Mouse (Mus musculus): ENCODE data around the gene H2afb3.
"Not testable (repeated sequence)": the region's sequence is repeated elsewhere in the genome, so short reads cannot be mapped to it uniquely, and the experiment has no call there.

H2afb3 gene

GRCm38 (mm10) chrX:120312995-120313394, at the start of gene H2afb3:
Gene H2afb3 (minus strand): TSS chrX:120313095.
- not testable (repeated sequence) for H3K9me3 ChIP-seq (ENCODE audit: low read length); H3K4me3 ChIP-seq (replicated peaks; ENCODE audit: low read length); H3K27me3 ChIP-seq (ENCODE audit: insufficient read depth, low read length); H3K4me1 ChIP-seq (replicated peaks; ENCODE audit: low read depth, low read length); H3K36me3 ChIP-seq (ENCODE audit: insufficient read depth, low read length)

GRCm38 (mm10) chrX:120301469-120302175, 11.3 kb downstream of the H2afb3 start:
- no peaks in the 10 kb centered on the region for H3K4me1 ChIP-seq (replicated peaks; ENCODE audit: low read depth, low read length)
- no peaks in the 10 kb centered on the region for H3K27me3 ChIP-seq (ENCODE audit: insufficient read depth, low read length)
- H3K9me3 ChIP-seq (ENCODE audit: low read length): no peaks in the 10 kb centered on the region
- TF ChIP-seq CTCF (conservative IDR thresholded peaks at IDR 0.05; ENCODE audit: low read length) (no peak), POU5F1 (IDR thresholded peaks at IDR 0.05; ENCODE audit: borderline replicate concordance, low read length) (no peak), NANOG (IDR thresholded peaks at IDR 0.05; ENCODE audit: borderline replicate concordance, low read length) (no peak)
- H3K36me3 ChIP-seq (ENCODE audit: insufficient read depth, low read length): no peaks in the 10 kb centered on the region
- H3K4me3 ChIP-seq (replicated peaks; ENCODE audit: low read length): no peak overlapping the region

GRCm38 (mm10) chrX:120292832-120293750, 19.8 kb downstream of the H2afb3 start:
- H3K4me3 ChIP-seq (replicated peaks; ENCODE audit: low read length): peak overlapping the region; percentile 70
- H3K4me1 ChIP-seq (replicated peaks; ENCODE audit: low read depth, low read length): no peaks in the 10 kb centered on the region; the same call in 1 of the 2 replicates
- TF ChIP-seq NANOG (IDR thresholded peaks at IDR 0.05; ENCODE audit: borderline replicate concordance, low read length): no peak
- no peak for TF ChIP-seq POU5F1 (IDR thresholded peaks at IDR 0.05; ENCODE audit: borderline replicate concordance, low read length)
- no peak for TF ChIP-seq CTCF (conservative IDR thresholded peaks at IDR 0.05; ENCODE audit: low read length)
- no peaks in the 10 kb centered on the region for H3K36me3 ChIP-seq (ENCODE audit: insufficient read depth, low read length)
- H3K9me3 ChIP-seq (ENCODE audit: low read length): no peaks in the 10 kb centered on the region
- H3K27me3 ChIP-seq (ENCODE audit: insufficient read depth, low read length): peaks cover 29% of the 10 kb centered on the region

GRCm38 (mm10) chrX:120291696-120292095, 21.2 kb downstream of the H2afb3 start:
- H3K36me3 ChIP-seq (ENCODE audit: insufficient read depth, low read length): no peaks in the 10 kb centered on the region
- no peaks in the 10 kb centered on the region; the same call in 1 of the 2 replicates for H3K4me1 ChIP-seq (replicated peaks; ENCODE audit: low read depth, low read length)
- H3K9me3 ChIP-seq (ENCODE audit: low read length): no peaks in the 10 kb centered on the region
- no peak for TF ChIP-seq NANOG (IDR thresholded peaks at IDR 0.05; ENCODE audit: borderline replicate concordance, low read length)
- TF ChIP-seq CTCF (conservative IDR thresholded peaks at IDR 0.05; ENCODE audit: low read length): no peak
- peaks cover 29% of the 10 kb centered on the region for H3K27me3 ChIP-seq (ENCODE audit: insufficient read depth, low read length)
- H3K4me3 ChIP-seq (replicated peaks; ENCODE audit: low read length): no peak overlapping the region

GRCm38 (mm10) chrX:120290900-120291280, 22.0 kb downstream of the H2afb3 start:
- peaks cover 29% of the 10 kb centered on the region for H3K27me3 ChIP-seq (ENCODE audit: insufficient read depth, low read length)
- no peaks in the 10 kb centered on the region; the same call in 1 of the 2 replicates for H3K4me1 ChIP-seq (replicated peaks; ENCODE audit: low read depth, low read length)
- no peaks in the 10 kb centered on the region for H3K9me3 ChIP-seq (ENCODE audit: low read length)
- H3K36me3 ChIP-seq (ENCODE audit: insufficient read depth, low read length): no peaks in the 10 kb centered on the region
- peak overlapping the region; percentile 43 for H3K4me3 ChIP-seq (replicated peaks; ENCODE audit: low read length)
- TF ChIP-seq POU5F1 (IDR thresholded peaks at IDR 0.05; ENCODE audit: borderline replicate concordance, low read length) (no peak), CTCF (conservative IDR thresholded peaks at IDR 0.05; ENCODE audit: low read length) (no peak), NANOG (IDR thresholded peaks at IDR 0.05; ENCODE audit: borderline replicate concordance, low read length) (no peak)

GRCm38 (mm10) chrX:120290011-120290899, 22.6 kb downstream of the H2afb3 start, which contains the start of gene Pcdh11x:
Gene Pcdh11x (plus strand): TSS chrX:120290259.
- no peaks in the 10 kb centered on the region for H3K36me3 ChIP-seq (ENCODE audit: insufficient read depth, low read length)
- peaks cover 29% of the 10 kb centered on the region for H3K27me3 ChIP-seq (ENCODE audit: insufficient read depth, low read length)
- TF ChIP-seq NANOG (IDR thresholded peaks at IDR 0.05; ENCODE audit: borderline replicate concordance, low read length): no peak
- TF ChIP-seq POU5F1 (IDR thresholded peaks at IDR 0.05; ENCODE audit: borderline replicate concordance, low read length): no peak
- no peak for TF ChIP-seq CTCF (conservative IDR thresholded peaks at IDR 0.05; ENCODE audit: low read length)
- no peaks in the 10 kb centered on the region; the same call in 1 of the 2 replicates for H3K4me1 ChIP-seq (replicated peaks; ENCODE audit: low read depth, low read length)
- H3K9me3 ChIP-seq (ENCODE audit: low read length): no peaks in the 10 kb centered on the region
- peak within 1 kb of the TSS; percentile 43 for H3K4me3 ChIP-seq (replicated peaks; ENCODE audit: low read length)

GRCm38 (mm10) chrX:120287502-120287901, 25.4 kb downstream of the H2afb3 start:
- H3K9me3 ChIP-seq (ENCODE audit: low read length): no peaks in the 10 kb centered on the region
- TF ChIP-seq POU5F1 (IDR thresholded peaks at IDR 0.05; ENCODE audit: borderline replicate concordance, low read length) (no peak), CTCF (conservative IDR thresholded peaks at IDR 0.05; ENCODE audit: low read length) (no peak), NANOG (IDR thresholded peaks at IDR 0.05; ENCODE audit: borderline replicate concordance, low read length) (no peak)
- no peak overlapping the region for H3K4me3 ChIP-seq (replicated peaks; ENCODE audit: low read length)
- no peaks in the 10 kb centered on the region; the same call in 1 of the 2 replicates for H3K4me1 ChIP-seq (replicated peaks; ENCODE audit: low read depth, low read length)
- no peaks in the 10 kb centered on the region for H3K36me3 ChIP-seq (ENCODE audit: insufficient read depth, low read length)
- H3K27me3 ChIP-seq (ENCODE audit: insufficient read depth, low read length): peaks cover 29% of the 10 kb centered on the region

- TF ChIP-seq CTCF (conservative IDR thresholded peaks at IDR 0.05; ENCODE audit: low read length) (peak; percentile 17; the same call in 1 of the 2 replicates), NANOG (IDR thresholded peaks at IDR 0.05; ENCODE audit: borderline replicate concordance, low read length) (no peak)
- peaks cover 14% of the 10 kb centered on the region for H3K27me3 ChIP-seq (ENCODE audit: insufficient read depth, low read length)
- H3K36me3 ChIP-seq (ENCODE audit: insufficient read depth, low read length): no peaks in the 10 kb centered on the region
- no peak overlapping the region for H3K4me3 ChIP-seq (replicated peaks; ENCODE audit: low read length)
- no peaks in the 10 kb centered on the region for H3K9me3 ChIP-seq (ENCODE audit: low read length)
- no peaks in the 10 kb centered on the region; the same call in 1 of the 2 replicates for H3K4me1 ChIP-seq (replicated peaks; ENCODE audit: low read depth, low read length)
Observed at GRCm38 (mm10) chrX:120285522-120285921, 27.4 kb downstream of the H2afb3 start.

Measured in E14TG2a.4 (cell line).